Mouse (Mus musculus) G1E (cell line): ENCODE measurements around the gene Atox1.

Source experiments
- CTCF ChIP-seq: IDR thresholded peaks from 2 replicates; pipeline ENCODE4 v1.5.1; 2012; ENCODE audit warnings: low read depth, low read length, inconsistent platforms, mixed read lengths
- GATA1 ChIP-seq: IDR thresholded peaks from 2 replicates; pipeline ENCODE4 v1.6.1; 2012; ENCODE audit warnings: borderline replicate concordance, low read length, inconsistent platforms, mixed read lengths
- GATA2 ChIP-seq: IDR thresholded peaks from 2 replicates; pipeline ENCODE4 v1.6.1; 2012; ENCODE audit warnings: low read depth, low read length, inconsistent platforms, borderline replicate concordance

- TF ChIP-seq GATA2, result no peak
- TF ChIP-seq CTCF, result no peak
- no peak for TF ChIP-seq GATA1
These were observed 24.4 kb upstream of the Atox1 start for GRCm38 (mm10) chr11:55485443-55485842.
